Mouse (Mus musculus): ENCODE measurements around the gene Gprc5b.

Gene Gprc5b

GRCm38 (mm10) chr7:118995007-118995406 is at the start of gene Gprc5b:
Gene Gprc5b (minus strand): TSS chr7:118995211.
- in situ Hi-C loops (cut with MboI, MseI), result loop anchor here (5.0 to 10.0 kb wide), 3 partner anchors 228 to 400 kb away; partner anchors contain the start of gene Tmc5 (in 1 of the 2)

GRCm38 (mm10) chr7:119041502-119041901 is 46.5 kb upstream of the Gprc5b start:
- in situ Hi-C loops (cut with MboI, MseI), result no loop called here

GRCm38 (mm10) chr7:119037581-119037980 is 42.6 kb upstream of the Gprc5b start:
- in situ Hi-C loops (cut with MboI, MseI), result loop anchor here in 1 of 2 experiments (10.0 kb wide), 1 partner anchor 1113 kb away; no protein-coding TSS in a partner anchor

GRCm38 (mm10) chr7:119034243-119034961 is 39.4 kb upstream of the Gprc5b start:
- in situ Hi-C loops (cut with MboI, MseI), result loop anchor here in 1 of 2 experiments (10.0 kb wide), 1 partner anchor 1110 kb away; no protein-coding TSS in a partner anchor

GRCm38 (mm10) chr7:119023394-119023921 is 28.4 kb upstream of the Gprc5b start:
- in situ Hi-C loops (cut with MboI, MseI), result loop anchor here in 1 of 2 experiments (5.0 kb wide), 1 partner anchor 489 kb away; no protein-coding TSS in a partner anchor

- in situ Hi-C loops (cut with MboI, MseI), result loop anchor here in 1 of 2 experiments (5.0 kb wide), 1 partner anchor 490 kb away; no protein-coding TSS in a partner anchor
Measured at GRCm38 (mm10) chr7:119022238-119023156, 27.5 kb upstream of the Gprc5b start.

- in situ Hi-C loops (cut with MboI, MseI), result no loop called here
Measured at GRCm38 (mm10) chr7:119019537-119019936, 24.5 kb upstream of the Gprc5b start.

GRCm38 (mm10) chr7:119015736-119016135 is 20.7 kb upstream of the Gprc5b start:
- in situ Hi-C loops (cut with MboI, MseI), result no loop called here

- in situ Hi-C loops (cut with MboI, MseI), result loop anchor here in 1 of 2 experiments (5.0 kb wide), 1 partner anchor 501 kb away; no protein-coding TSS in a partner anchor
Measured at GRCm38 (mm10) chr7:119010854-119011529, 16.0 kb upstream of the Gprc5b start.

GRCm38 (mm10) chr7:119002501-119002900 is 7.5 kb upstream of the Gprc5b start:
- in situ Hi-C loops (cut with MboI, MseI), result no loop called here

- in situ Hi-C loops (cut with MboI, MseI), result no loop called here
Measured at GRCm38 (mm10) chr7:119001965-119002364, 7.0 kb upstream of the Gprc5b start.

GRCm38 (mm10) chr7:118999857-119000256 is 4.8 kb upstream of the Gprc5b start:
- in situ Hi-C loops (cut with MboI, MseI), result loop anchor here (5.0 to 10.0 kb wide), 3 partner anchors 233 to 405 kb away; partner anchors contain the start of gene Tmc5 (in 1 of the 2)

- in situ Hi-C loops (cut with MboI, MseI), result loop anchor here (5.0 to 10.0 kb wide), 3 partner anchors 229 to 401 kb away; partner anchors contain the start of gene Tmc5 (in 1 of the 2)
Measured at GRCm38 (mm10) chr7:118996137-118996837, 1.3 kb upstream of the Gprc5b start.

GRCm38 (mm10) chr7:118995671-118996070 is 660 bp upstream of the Gprc5b start:
- in situ Hi-C loops (cut with MboI, MseI), result loop anchor here (5.0 to 10.0 kb wide), 3 partner anchors 228 to 401 kb away; partner anchors contain the start of gene Tmc5 (in 1 of the 2)

GRCm38 (mm10) chr7:118994231-118994842 is 674 bp downstream of the Gprc5b start:
- in situ Hi-C loops (cut with MboI, MseI), result loop anchor here (5.0 to 10.0 kb wide), 3 partner anchors 137 to 400 kb away; partner anchors contain the start of genes Iqck (in 1 of the 2), Knop1 (in 1 of the 2) and Tmc5 (in 1 of the 2)

- in situ Hi-C loops (cut with MboI, MseI), result loop anchor here (5.0 to 10.0 kb wide), 3 partner anchors 136 to 399 kb away; partner anchors contain the start of genes Iqck (in 1 of the 2), Knop1 (in 1 of the 2) and Tmc5 (in 1 of the 2)
Measured at GRCm38 (mm10) chr7:118993597-118994230, 1.3 kb downstream of the Gprc5b start.

GRCm38 (mm10) chr7:118992623-118993405 is 2.2 kb downstream of the Gprc5b start:
- in situ Hi-C loops (cut with MboI, MseI), result loop anchor here (5.0 to 10.0 kb wide), 3 partner anchors 136 to 398 kb away; partner anchors contain the start of genes Iqck (in 1 of the 2), Knop1 (in 1 of the 2) and Tmc5 (in 1 of the 2)
